ENCODE assay signal across 14 mouse cellular contexts in the genomic region with DNA sequence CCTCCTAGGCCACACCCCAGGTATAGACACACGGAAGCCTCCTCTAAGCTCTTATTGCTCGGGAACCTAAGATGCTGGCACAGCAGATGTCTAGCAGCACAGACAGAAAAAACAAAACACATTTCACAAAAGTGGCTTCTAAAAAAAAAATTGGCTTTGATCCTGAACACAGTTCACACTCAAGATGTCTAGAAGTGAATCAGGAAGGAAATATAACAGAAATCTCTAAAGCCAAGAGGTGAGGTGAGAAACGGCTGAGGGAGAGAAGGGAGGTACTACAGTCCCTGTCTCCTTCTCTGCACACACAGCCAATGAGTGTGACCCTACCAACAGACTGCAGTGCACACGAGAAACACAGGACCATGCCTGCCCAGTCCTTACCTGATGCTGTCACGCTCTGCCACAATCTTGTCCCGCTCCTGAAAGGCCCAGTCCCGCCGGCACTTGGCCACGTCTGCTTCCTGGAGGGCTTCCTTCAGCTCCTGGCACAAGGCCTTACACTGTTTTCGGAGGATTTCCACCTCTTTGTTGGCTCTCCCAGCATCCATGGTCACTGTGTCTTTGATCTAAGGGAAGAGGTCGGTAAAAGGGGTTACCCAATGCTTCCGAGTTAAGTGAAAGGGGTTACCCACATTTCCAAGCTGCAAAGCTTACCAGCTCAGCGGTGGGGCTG.
DNase-seq lines count a peak whose midpoint lies in the region; ATAC-seq and TF ChIP-seq lines count a peak whose summit lies in the region.
"Had no signal": no experiment of that assay in that cellular context is flagged by ENCODE, and none has a peak within 500 bp of the region (broad histone marks: within the 10 kb centered on the region; RNA-seq: fewer than 3 reads in every experiment).

No protein-coding gene starts in this region.

- H3K4me1 ChIP-seq in heart, embryonic 11.5 days (ENCODE audit: control insufficient read depth, insufficient read depth, low read length) = no peaks in the 10 kb centered on the region
- H3K4me1 ChIP-seq: embryonic facial prominence, embryonic 10.5 days; limb, embryonic 13.5 days; neural tube, embryonic 12.5 days had no signal

- H3K4me2 ChIP-seq in heart, embryonic 11.5 days = no peak overlapping the region
- H3K4me2 ChIP-seq: limb, embryonic 13.5 days; neural tube, embryonic 12.5 days had no signal

- no peak overlapping the region for H3K4me3 ChIP-seq in heart, embryonic 11.5 days (ENCODE audit: low read depth, low read length)
- H3K4me3 ChIP-seq in layer of hippocampus, adult 2 months = no peak overlapping the region
- H3K4me3 ChIP-seq: embryonic facial prominence, embryonic 10.5 days; limb, embryonic 13.5 days; neural tube, embryonic 12.5 days had no signal

- peaks cover 7% of the 10 kb centered on the region for H3K36me3 ChIP-seq in heart, embryonic 11.5 days (ENCODE audit: control insufficient read depth, insufficient read depth, low read length)

- ATAC-seq in heart, embryonic 11.5 days (replicated peaks; ENCODE audit: insufficient number of reproducible peaks, low FRiP score, low TSS enrichment) = no peak
- ATAC-seq: activated CD4-positive, CD25-positive, alpha-beta regulatory T cell, adult 4 months; liver, postnatal 0 days; midbrain, embryonic 16.5 days had no signal

- H3K27me3 ChIP-seq in heart, embryonic 11.5 days (ENCODE audit: control insufficient read depth, insufficient read depth, low read length) = no peaks in the 10 kb centered on the region
- H3K27me3 ChIP-seq: limb, embryonic 13.5 days; neural tube, embryonic 12.5 days had no signal

- peak; percentile 33 to 63 for DNase-seq in adrenal gland, adult (ENCODE audit: inconsistent age in 2 of 2, low spot score in 1 of 2)
- DNase-seq in adrenal gland, postnatal 25 days = no peak
- peak; percentile 92 for DNase-seq in heart, adult 11 months
- no peak for DNase-seq in layer of hippocampus, adult 2 months (ENCODE audit: low spot score in 2 of 2)
- DNase-seq in layer of hippocampus, adult 9-11 months = no peak
- DNase-seq in kidney, postnatal 36 days = peak; percentile 21 to 52
- no peak for DNase-seq in liver
- DNase-seq: liver, postnatal 0 days had no signal

- WGBS in heart, embryonic 11.5 days (ENCODE audit: insufficient replicate concordance) = 83% methylated on average over 13 of the region's 13 CpGs

- TF ChIP-seq CTCF in layer of hippocampus, adult 2 months (conservative IDR thresholded peaks at IDR 0.05) = no peak

- H3K9ac ChIP-seq in heart, embryonic 11.5 days (ENCODE audit: low read depth, low read length) = no peak overlapping the region
- H3K9ac ChIP-seq: limb, embryonic 13.5 days; liver, postnatal 0 days; neural tube, embryonic 12.5 days had no signal

- H3K9me3 ChIP-seq in heart, embryonic 11.5 days (replicated peaks; ENCODE audit: control insufficient read depth, low read length) = no peaks in the 10 kb centered on the region
- H3K9me3 ChIP-seq: embryonic facial prominence, embryonic 10.5 days; limb, embryonic 13.5 days; neural tube, embryonic 12.5 days had no signal

- no peak overlapping the region for H3K27ac ChIP-seq in heart, embryonic 11.5 days (ENCODE audit: low read depth, low read length)
- peak overlapping the region; percentile 4; the same call in 1 of the 2 replicates for H3K27ac ChIP-seq in layer of hippocampus, adult 2 months
- H3K27ac ChIP-seq: embryonic facial prominence, embryonic 10.5 days; limb, embryonic 13.5 days; neural tube, embryonic 12.5 days had no signal

Comparison
In these comparisons a context has a peak if more than half of its experiments do, and no peak if none do; other contexts are left out.
1. DNase-seq: peak in adrenal gland, adult (2 of 2), heart, adult 11 months (single experiment) and kidney, postnatal 36 days (2 of 2); none in adrenal gland, postnatal 25 days (single experiment), layer of hippocampus, adult 2 months (0 of 2), layer of hippocampus, adult 9-11 months (single experiment) and liver (single experiment).